Mouse (Mus musculus) G1E (cell line): ENCODE data around the gene Phc2.

Experiments
- CTCF ChIP-seq: IDR thresholded peaks from 2 replicates; pipeline ENCODE4 v1.5.1; 2012; ENCODE audit warnings: low read depth, low read length, inconsistent platforms, mixed read lengths
- GATA1 ChIP-seq: IDR thresholded peaks from 2 replicates; pipeline ENCODE4 v1.6.1; 2012; ENCODE audit warnings: borderline replicate concordance, low read length, inconsistent platforms, mixed read lengths
- GATA2 ChIP-seq: IDR thresholded peaks from 2 replicates; pipeline ENCODE4 v1.6.1; 2012; ENCODE audit warnings: low read depth, low read length, inconsistent platforms, borderline replicate concordance
- POLR2AphosphoS5 ChIP-seq: IDR thresholded peaks from 2 replicates; pipeline ENCODE4 v1.6.1; 2012; ENCODE audit warnings: low read depth, low read length, inconsistent platforms; ENCODE audit not compliant: insufficient replicate concordance
- TAL1 ChIP-seq: conservative IDR thresholded peaks from 2 replicates; pipeline ENCODE4 v1.6.1; 2012; ENCODE audit warnings: low read depth, low read length, inconsistent platforms, mixed read lengths

- TF ChIP-seq CTCF, result no peak
- no peak for TF ChIP-seq POLR2AphosphoS5
- TF ChIP-seq GATA1, result no peak
- TF ChIP-seq TAL1, result no peak
- TF ChIP-seq GATA2, result no peak
Measured at GRCm38 (mm10) chr4:128751006-128751405, 96.5 kb downstream of the Phc2 start.
